Mouse (Mus musculus) mature B cell (primary cell): Measurements from ENCODE around the gene Trappc1.

Experiments
- in situ Hi-C: fragments of 300-500 bp; cut with MboI; formaldehyde crosslinking; loops from 2 replicates; pipeline ENCODE4 v1.14.3; 2019

The Trappc1 gene

DNA sequence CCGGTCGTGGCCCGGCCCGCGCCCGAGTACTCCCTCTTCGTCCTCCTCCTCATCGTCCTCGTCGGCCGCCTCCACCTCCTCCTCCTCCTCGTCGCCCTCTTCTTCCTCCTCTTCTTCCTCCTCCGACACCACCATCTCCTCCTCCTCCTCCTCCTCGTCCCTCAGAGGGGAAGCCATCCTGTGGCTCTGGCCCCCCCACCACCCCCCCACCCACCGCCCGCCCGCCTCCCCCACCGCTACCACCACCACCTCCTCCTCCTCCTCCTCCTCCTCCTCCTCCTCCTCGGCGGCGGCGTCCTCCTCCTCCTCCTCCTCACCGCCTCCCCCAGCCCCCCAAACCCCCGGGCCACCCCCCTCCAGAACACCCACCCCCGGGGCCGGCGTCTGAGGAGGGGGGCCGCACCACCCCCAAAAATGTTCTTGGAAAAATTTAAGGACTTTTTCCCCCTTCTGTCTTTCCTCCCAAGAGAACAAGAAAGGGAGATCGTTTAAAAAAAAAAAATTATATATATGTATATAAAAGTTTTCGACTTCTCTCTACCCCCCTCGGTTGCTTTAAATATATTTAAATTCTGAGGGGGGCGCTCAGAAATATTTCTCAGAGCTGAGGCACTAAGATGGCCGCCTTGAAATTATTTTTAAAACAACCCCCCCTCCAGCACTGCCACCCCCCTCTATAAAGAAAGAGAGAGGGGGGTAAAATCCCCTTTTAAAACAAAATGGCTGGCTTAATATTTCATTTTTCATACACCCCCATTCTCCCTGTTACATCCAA, 45.6 kb downstream of the Trappc1 start, which contains the start of gene Chd3:
Gene Chd3 (minus strand): TSS at position 192 of the 775 bp plus-strand sequence.
- in situ Hi-C loops, result no loop called here

DNA sequence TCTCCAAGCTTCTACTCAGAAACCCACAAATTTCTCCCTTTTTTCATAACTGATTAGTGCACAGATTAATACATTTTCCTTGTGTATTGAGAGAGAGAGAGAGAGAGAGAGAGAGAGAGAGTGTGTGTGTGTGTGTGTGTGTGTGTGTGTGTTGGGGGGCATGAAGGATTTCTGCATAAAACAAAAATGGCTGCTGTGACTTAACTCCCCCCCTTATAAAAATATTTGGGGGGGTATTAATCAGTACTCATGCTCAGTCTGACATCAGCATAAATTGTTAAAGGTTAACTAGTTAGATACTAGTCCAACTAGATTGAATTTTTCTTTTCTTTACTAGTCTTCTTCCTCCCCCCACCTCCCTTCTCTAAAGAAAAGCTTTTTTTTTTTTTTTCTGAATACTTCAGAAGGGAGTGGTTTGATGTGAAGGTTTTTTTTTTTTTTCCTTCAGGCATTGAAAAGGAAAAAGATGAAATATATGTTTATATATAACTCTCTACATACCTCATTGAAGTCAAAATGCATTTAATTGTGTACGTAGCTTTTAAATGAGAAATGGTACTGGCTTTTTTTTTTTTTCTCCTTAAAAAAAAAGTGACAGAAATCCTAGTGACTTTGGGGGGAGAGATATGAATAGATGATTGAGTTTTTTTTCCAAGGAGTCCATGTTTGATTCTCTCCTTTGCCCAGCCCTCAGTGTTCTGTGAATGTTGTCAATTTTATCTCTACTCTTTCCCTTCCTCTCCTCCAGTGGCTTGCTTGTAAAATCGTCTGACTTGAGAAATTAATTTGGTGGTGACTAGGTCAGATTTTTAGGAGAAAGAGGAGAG, 46.4 kb downstream of the Trappc1 start:
- in situ Hi-C loops, result no loop called here

DNA sequence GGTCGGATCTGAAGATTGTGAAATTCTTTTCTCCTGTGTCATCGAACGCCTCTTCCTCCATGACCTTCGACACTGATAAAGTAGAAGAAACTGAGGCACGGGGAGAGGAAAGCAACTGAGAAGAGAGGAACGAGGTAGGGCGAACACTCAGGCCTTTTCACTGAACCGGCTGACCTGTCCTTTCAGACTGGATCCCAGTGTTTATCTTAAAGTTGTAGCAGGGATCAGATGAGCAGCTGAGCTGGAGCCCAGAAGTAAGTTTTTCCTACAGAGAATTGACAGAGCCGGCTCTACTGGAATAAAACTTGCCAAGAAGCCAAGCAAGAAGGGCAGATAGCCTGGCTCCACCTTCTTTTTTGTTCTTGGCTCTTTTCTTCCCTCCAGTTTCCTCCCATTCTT, 47.0 kb downstream of the Trappc1 start:
- in situ Hi-C loops, result no loop called here

DNA sequence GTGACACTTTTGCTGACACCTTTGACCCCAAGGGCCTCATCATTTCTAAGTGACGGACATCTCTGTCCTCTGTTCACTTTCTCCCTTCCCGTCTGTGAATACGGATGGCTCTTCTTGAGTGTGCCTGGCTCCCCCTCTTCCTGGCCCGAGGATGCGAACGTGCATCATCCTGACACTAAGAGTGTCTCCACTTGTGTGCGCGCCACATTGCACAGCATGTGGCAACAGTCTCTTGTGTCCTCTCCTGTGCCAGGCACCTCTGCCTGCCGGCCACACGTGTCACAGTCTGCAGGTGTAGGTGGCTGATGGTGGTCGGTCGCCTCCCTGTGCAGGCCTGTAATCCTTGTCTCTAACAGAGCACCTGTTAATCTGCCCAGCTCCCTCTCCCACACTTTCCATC, 47.8 kb downstream of the Trappc1 start:
- in situ Hi-C loops, result no loop called here

DNA sequence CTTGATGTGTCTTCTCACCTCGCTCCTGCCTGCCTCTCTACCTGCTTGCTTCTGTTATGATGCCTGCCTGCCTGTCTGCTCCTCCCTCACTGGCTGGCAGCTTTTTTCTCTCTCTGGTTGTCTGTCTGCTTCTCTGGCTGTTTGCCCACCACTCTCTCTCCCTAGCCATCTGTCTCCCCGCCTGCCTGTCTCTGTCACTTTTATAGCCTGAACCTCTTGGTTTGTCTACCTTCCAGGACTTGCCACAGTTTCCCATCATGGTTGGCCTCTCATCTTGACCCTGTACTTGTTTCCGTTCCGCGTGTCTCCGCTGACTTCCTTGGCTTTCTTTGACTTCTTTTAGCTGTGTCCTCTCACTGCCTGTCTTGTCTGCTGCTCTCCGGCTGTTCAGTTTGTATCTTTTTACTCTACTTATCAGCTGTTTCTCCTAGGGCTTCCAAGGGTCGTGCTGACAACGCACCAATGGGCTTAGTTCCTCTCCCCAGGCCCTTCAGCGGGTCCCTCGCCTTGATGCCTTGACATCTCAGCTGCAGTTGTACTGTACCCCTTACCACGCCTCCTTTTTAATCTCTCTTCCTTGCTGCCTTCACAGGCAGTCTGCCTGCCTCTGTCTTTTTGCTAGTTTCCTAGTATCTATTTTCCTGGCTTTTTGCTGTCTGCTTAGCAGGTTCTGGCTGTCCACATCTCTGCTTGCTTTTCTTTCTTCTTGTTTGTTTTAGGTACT, 48.4 kb downstream of the Trappc1 start:
- in situ Hi-C loops, result no loop called here

DNA sequence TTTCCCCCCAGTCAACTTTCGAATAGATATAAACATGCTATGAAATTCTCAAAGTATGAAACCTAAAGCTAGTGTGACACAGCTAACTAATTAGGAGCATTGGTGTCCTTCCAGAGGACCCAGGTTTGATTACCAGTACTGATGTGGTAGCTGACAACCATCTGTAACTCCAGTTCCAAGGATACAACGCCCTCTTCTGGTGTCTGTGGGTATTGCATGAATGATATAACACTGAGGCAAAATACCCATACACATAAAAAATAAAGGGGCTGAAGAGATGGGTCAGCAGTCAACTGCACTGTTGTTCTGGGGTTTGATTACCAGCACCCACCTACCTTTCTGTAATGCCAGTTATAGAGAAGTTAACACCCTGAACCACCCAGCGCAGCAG, 49.0 kb downstream of the Trappc1 start:
- in situ Hi-C loops, result no loop called here

DNA sequence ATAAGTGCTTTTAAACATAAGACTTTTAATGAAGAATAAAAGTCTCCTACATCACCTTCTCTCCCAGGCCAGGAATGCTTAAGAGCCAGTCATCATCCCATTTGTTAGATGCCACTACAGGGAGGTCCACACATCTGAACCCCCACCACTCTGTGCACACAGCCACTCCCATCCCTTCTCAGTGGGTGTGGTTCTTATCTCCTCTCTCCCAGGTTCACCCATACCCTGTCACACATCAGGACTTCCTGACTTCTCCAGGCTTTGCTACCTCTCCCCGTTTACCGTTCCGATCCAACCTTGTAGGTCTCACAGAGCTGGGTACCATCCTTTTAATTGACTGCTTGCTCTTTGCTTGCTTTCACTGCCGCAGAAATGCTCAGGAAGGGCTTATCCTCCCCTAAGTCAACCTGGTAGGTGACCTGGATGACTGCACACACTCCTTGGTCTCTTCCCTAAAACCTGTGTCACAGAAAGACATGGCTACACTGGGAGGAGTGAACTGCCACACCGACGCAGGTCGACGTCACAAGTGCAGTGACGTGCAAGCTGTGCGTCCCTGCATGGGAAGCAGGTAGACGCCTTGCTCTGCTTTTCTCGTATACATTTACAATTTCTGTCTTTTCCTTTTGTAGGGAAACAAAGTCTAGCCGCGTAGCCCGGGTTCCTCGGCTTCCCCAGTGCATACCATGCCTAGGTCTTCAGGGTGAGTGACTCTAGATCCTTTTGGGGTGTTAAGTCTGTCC, 49.6 kb downstream of the Trappc1 start:
- in situ Hi-C loops, result no loop called here
